Mouse (Mus musculus): ENCODE measurements around the gene Zfp60. TPM values are rescaled to one million over a fixed set of nuclear protein-coding genes. Genes with fewer than 3 reads are reported as not detected.

Zfp60 gene
- 10 to 100 TPM; 35.7 to 38.8 TPM for total RNA-seq (2021)

DNA sequence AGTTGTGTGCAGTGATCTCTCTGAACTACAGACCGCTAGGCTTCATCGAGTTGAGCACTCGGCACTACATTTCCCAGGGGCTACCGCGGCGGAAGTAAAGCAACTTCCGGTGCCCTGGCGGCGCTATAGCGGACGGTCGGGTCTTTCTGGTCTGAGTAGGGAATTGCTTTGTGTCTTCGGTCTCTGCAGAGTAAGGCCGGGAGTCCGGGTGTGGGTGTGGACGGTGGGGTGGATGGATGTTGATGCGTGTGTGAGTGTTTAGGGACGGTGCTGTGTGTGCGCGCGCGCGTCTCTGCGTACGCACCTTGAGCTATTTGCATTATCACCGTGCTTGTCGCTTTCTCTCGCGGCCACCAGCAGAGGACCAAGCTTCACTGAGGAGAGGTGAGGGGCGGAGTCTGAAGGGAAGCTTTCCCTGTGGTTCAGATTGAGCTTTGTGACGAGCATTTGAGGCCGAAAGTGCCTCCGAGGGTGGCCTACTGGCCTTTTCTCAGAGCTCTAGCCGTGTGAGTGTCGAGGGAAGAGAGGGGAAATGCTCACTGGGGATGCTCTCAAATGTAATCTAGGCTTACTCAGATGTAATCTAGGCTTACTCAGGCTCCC is at the start of gene Zfp60:
TSS of gene Zfp60 (plus strand) at position 109 of the 603 bp plus-strand sequence.
- intact Hi-C loops (cut with DNase I): no loop called here

GRCm38 (mm10) chr7:27683218-27683617 is 48.0 kb upstream of the Zfp60 start:
- intact Hi-C loops (cut with DNase I): no loop called here
- DNase-seq (ENCODE audit: extremely low spot score in 1 of 2, low spot score in 2 of 2): no peak

More for the DNA sequence above, at the start of gene Zfp60:
- DNase-seq (ENCODE audit: extremely low spot score in 1 of 2, low spot score in 2 of 2): peak; percentile 84 to 90

- DNase-seq (ENCODE audit: extremely low spot score in 1 of 2, low spot score in 2 of 2): no peak
- intact Hi-C loops (cut with DNase I): loop anchor here (5.0 kb wide), 1 partner anchor 42 kb away; no protein-coding TSS in a partner anchor
Measured at GRCm38 (mm10) chr7:27685220-27685619, 46.0 kb upstream of the Zfp60 start.

GRCm38 (mm10) chr7:27685681-27686080 is 45.5 kb upstream of the Zfp60 start:
- DNase-seq (ENCODE audit: extremely low spot score in 1 of 2, low spot score in 2 of 2): no peak
- intact Hi-C loops (cut with DNase I): loop anchor here (5.0 kb wide), 1 partner anchor 42 kb away; no protein-coding TSS in a partner anchor

GRCm38 (mm10) chr7:27687043-27687442 is 44.1 kb upstream of the Zfp60 start:
- no peak for DNase-seq (ENCODE audit: extremely low spot score in 1 of 2, low spot score in 2 of 2)
- intact Hi-C loops (cut with DNase I): loop anchor here (5.0 kb wide), 1 partner anchor 40 kb away; no protein-coding TSS in a partner anchor

GRCm38 (mm10) chr7:27687836-27688235 is 43.4 kb upstream of the Zfp60 start:
- no peak for DNase-seq (ENCODE audit: extremely low spot score in 1 of 2, low spot score in 2 of 2)
- intact Hi-C loops (cut with DNase I): loop anchor here (5.0 kb wide), 1 partner anchor 39 kb away; no protein-coding TSS in a partner anchor

GRCm38 (mm10) chr7:27688246-27688788 is 42.9 kb upstream of the Zfp60 start:
- DNase-seq (ENCODE audit: extremely low spot score in 1 of 2, low spot score in 2 of 2): no peak
- intact Hi-C loops (cut with DNase I): loop anchor here (5.0 kb wide), 1 partner anchor 39 kb away; no protein-coding TSS in a partner anchor

GRCm38 (mm10) chr7:27688815-27689612 is 42.2 kb upstream of the Zfp60 start, which contains the start of gene Zfp607b:
Gene Zfp607b (plus strand): TSS chr7:27689340.
- DNase-seq (ENCODE audit: extremely low spot score in 1 of 2, low spot score in 2 of 2): peak; percentile 94 to 95
- intact Hi-C loops (cut with DNase I): loop anchor here (5.0 kb wide), 1 partner anchor 38 kb away; no protein-coding TSS in a partner anchor

GRCm38 (mm10) chr7:27691076-27691475 is 40.1 kb upstream of the Zfp60 start:
- DNase-seq (ENCODE audit: extremely low spot score in 1 of 2, low spot score in 2 of 2): no peak
- intact Hi-C loops (cut with DNase I): no loop called here

- intact Hi-C loops (cut with DNase I): no loop called here
- no peak for DNase-seq (ENCODE audit: extremely low spot score in 1 of 2, low spot score in 2 of 2)
Measured at GRCm38 (mm10) chr7:27696711-27697110, 34.5 kb upstream of the Zfp60 start.

DNA sequence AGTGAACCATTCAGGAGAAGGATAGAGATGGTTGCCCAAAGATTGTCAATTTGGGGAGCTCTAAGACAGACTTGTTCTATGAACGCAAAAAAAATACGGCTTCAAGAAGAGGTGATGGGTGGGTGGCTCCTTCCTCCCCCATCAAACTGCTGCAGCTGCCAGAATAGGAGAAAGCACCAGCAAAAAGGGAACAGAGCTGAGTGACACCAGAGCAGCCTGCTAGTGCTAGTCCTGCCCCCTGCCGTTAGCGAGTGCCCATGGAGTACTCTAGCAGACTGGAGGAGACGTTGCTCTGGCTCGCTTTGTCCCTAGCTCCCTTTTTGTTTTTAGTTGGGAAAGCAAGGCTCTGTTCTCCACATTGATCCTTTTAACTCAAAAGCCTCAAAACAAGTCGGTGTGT is 20.8 kb upstream of the Zfp60 start:
- DNase-seq (ENCODE audit: extremely low spot score in 1 of 2, low spot score in 2 of 2): no peak
- intact Hi-C loops (cut with DNase I): no loop called here

DNA sequence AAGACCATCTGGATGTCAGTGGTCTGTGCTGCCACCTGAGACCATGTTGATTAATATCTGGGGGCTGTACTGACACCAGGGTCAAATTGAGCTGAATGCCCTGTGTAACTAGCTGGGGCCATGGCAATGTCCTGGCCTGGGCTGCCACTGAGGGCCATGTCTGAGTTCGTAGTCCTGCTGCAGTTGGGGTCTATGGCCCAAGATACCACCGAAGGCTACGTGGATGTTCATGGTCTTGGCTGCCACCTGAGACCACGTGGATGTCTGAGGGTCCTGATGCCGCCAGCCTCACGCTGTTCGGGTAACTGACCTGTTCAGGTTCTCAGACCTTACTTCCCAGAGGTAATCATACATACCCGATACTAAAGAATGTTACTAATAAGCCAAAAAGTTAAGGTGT is 9.2 kb upstream of the Zfp60 start:
- intact Hi-C loops (cut with DNase I): no loop called here
- DNase-seq (ENCODE audit: extremely low spot score in 1 of 2, low spot score in 2 of 2): no peak

GRCm38 (mm10) chr7:27725566-27726538 is 5.3 kb upstream of the Zfp60 start:
- peak; percentile 41 to 47 for DNase-seq (ENCODE audit: extremely low spot score in 1 of 2, low spot score in 2 of 2)
- intact Hi-C loops (cut with DNase I): loop anchor here (2.0 to 5.0 kb wide), 2 partner anchors 39 to 207 kb away; partner anchors contain the start of gene Zfp607b

GRCm38 (mm10) chr7:27727471-27727870 is 3.7 kb upstream of the Zfp60 start:
- no peak for DNase-seq (ENCODE audit: extremely low spot score in 1 of 2, low spot score in 2 of 2)
- intact Hi-C loops (cut with DNase I): loop anchor here (2.0 to 5.0 kb wide), 2 partner anchors 40 to 205 kb away; partner anchors contain the start of gene Zfp607b

DNA sequence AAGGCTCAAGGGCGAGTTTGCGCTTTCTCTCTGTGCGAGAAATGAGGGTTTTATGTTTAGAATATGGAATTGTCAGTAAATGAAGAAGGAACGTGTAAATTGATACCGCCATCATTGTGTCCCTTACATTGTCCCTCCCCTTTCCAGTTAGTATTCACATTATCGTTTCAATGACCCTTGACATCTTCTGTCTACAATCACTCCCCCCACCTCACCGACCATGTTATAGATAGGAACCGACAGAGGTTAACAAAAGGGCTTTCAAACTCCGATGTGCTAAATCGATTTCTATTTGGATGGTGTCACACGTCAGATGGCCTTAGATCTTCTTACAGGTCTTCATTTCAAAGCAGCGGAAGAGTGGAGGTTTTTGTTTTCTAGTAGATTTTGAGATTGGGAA is 757 bp downstream of the Zfp60 start:
- intact Hi-C loops (cut with DNase I): no loop called here
- no peak for DNase-seq (ENCODE audit: extremely low spot score in 1 of 2, low spot score in 2 of 2)

GRCm38 (mm10) chr7:27732508-27732907 is 1.3 kb downstream of the Zfp60 start:
- no peak for DNase-seq (ENCODE audit: extremely low spot score in 1 of 2, low spot score in 2 of 2)
- intact Hi-C loops (cut with DNase I): no loop called here

DNA sequence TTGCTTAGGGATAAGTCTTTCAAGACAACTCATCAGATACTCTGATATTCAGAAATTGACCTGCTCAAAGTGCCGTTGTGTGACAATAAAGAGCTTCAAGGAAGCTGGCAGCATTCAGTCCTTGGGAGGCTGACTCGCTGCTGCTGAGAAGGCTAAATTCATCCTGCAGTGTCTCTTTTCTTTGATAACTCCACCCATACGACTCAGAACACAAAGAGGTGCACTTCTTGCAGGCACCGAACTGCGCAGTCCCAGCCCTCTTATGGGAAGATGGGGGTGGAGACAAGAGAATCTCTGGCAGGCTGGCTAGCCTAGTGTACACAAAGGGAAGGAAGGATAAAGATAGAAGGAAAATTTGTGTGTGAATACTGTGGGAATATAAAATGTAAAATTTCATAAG is 4.3 kb downstream of the Zfp60 start:
- DNase-seq (ENCODE audit: extremely low spot score in 1 of 2, low spot score in 2 of 2): no peak
- intact Hi-C loops (cut with DNase I): no loop called here

GRCm38 (mm10) chr7:27756351-27757047 is 25.3 kb downstream of the Zfp60 start:
- intact Hi-C loops (cut with DNase I): no loop called here
- no peak for DNase-seq (ENCODE audit: extremely low spot score in 1 of 2, low spot score in 2 of 2)

All from left cerebral cortex, postnatal 10 days (tissue).